Mouse (Mus musculus) C2C12 (cell line): ENCODE data around the gene Kirrel. TPM values are rescaled to one million over a fixed set of nuclear protein-coding genes. Genes with fewer than 3 reads are reported as not detected.

Source experiments
- H3K27me3 ChIP-seq: one replicate; pipeline ENCODE4 v1.6.1; 2011; ENCODE audit not compliant: control insufficient read depth, insufficient read depth, insufficient read length
- H3K36me3 ChIP-seq: one replicate; pipeline ENCODE4 v1.6.1; 2011; ENCODE audit not compliant: control insufficient read depth, insufficient read depth
- H3K4me3 ChIP-seq: one replicate; pipeline ENCODE4 v1.5.1; 2011; ENCODE audit warnings: mild to moderate bottlenecking, control low read depth; ENCODE audit not compliant: poor library complexity, insufficient read depth, severe bottlenecking
- H3K79me2 ChIP-seq: one replicate; pipeline ENCODE4 v1.6.1; 2011; ENCODE audit not compliant: control insufficient read depth, insufficient read depth
- H3K79me3 ChIP-seq: one replicate; pipeline ENCODE4 v1.6.1; 2011; ENCODE audit warnings: low read depth, control low read depth
- H3ac ChIP-seq: one replicate; pipeline ENCODE3; 2011; ENCODE audit warnings: low read depth; ENCODE audit not compliant: control insufficient read depth, insufficient read length
- CEBPB ChIP-seq: IDR thresholded peaks from one replicate; pipeline ENCODE4 v1.6.1; 2011; ENCODE audit warnings: low read depth, mild to moderate bottlenecking, control low read depth, moderate library complexity
- CTCF ChIP-seq: IDR thresholded peaks from one replicate; pipeline ENCODE4 v1.5.1; 2011; ENCODE audit not compliant: control insufficient read depth, insufficient read depth, insufficient read length
- FOSL1 ChIP-seq: IDR thresholded peaks from one replicate; pipeline ENCODE4 v1.8.0; 2011; ENCODE audit warnings: mild to moderate bottlenecking, low read length; ENCODE audit not compliant: poor library complexity, insufficient read depth, severe bottlenecking
- MAX ChIP-seq: IDR thresholded peaks from one replicate; pipeline ENCODE4 v1.6.1; 2011; ENCODE audit warnings: mild to moderate bottlenecking, control low read depth
- MYOD1 ChIP-seq: IDR thresholded peaks from one replicate; pipeline ENCODE4 v1.6.1; 2011; ENCODE audit warnings: low read depth; ENCODE audit not compliant: control insufficient read depth, insufficient read length
- MYOG ChIP-seq: IDR thresholded peaks from one replicate; pipeline ENCODE4 v1.6.1; 2011; ENCODE audit not compliant: control insufficient read depth, insufficient read length; ENCODE audit errors: extremely low read depth
- USF1 ChIP-seq: IDR thresholded peaks from one replicate; pipeline ENCODE4 v1.6.1; 2011; ENCODE audit warnings: low read depth, mild to moderate bottlenecking, control low read depth, moderate library complexity
- polyA plus RNA-seq: library from polyadenylated mRNA; unstranded; fragments of >200 nt; fragmentation: generic; extraction: Trizol; gene quantifications from one replicate; pipeline ENCODE4 v1.2.1, GENCODE M21; 2012; ENCODE audit warnings: missing spikeins

The Kirrel gene
- polyA plus RNA-seq, 1 experiment: 42.4 TPM

DNA sequence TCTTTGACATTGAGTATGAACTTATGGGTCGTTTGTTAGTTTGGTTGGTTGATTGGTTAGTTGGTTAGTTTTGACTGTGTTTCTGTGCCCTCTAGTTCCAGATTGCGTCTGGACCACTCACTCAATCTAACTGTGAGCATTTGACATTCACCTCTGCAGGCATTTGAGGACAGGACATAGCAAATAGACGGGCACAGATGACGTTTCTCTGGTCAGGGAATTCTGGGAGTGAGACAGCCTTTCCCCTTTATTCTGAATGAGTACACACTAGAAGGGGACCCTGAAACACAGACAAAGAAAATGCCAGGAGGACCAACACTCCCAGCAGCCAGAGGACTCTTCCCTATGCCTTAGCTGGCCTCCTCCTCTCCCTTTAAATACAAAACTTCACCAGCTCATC lies 2.1 kb upstream of the Kirrel start:
- Histone ChIP-seq H3K79me3 (peaks cover 25% of the 10 kb centered on the region), H3K27me3 (peaks cover 3% of the 10 kb centered on the region), H3ac (no peak overlapping the region), H3K4me3 (no peak overlapping the region), H3K36me3 (peaks cover under 1% of the 10 kb centered on the region), H3K79me2 (peaks cover 32% of the 10 kb centered on the region)
- TF ChIP-seq CTCF (no peak), MYOG (no peak), MYOD1 (no peak), MAX (no peak), FOSL1 (no peak), USF1 (no peak), CEBPB (no peak)

DNA sequence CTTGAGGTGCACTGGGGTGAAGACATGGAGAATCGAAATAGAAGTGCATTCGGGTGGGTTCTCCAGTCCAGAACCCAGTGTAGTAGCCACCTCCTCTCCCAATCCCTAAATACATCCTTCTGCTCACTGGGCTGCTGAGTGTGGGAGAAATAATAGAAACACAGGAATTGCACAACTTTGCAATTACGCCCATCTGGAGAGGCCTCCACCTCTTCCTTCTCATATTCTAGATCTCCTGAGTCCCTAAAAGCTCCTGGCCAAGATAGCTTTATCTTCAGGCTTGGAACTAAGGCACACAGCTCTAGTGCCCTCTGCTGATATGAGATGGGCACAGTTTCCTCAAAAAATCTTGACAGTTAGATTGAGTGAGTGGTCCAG lies 880 bp upstream of the Kirrel start:
- no peak overlapping the region for H3K4me3 ChIP-seq
- no peak for TF ChIP-seq MYOD1
- no peak for TF ChIP-seq MYOG
- no peak for TF ChIP-seq USF1
- peak; percentile 5 for TF ChIP-seq CTCF
- peak; percentile 71 for TF ChIP-seq CEBPB
- no peak for TF ChIP-seq MAX
- no peak overlapping the region for H3ac ChIP-seq
- H3K36me3 ChIP-seq: peaks cover 6% of the 10 kb centered on the region
- peaks cover 36% of the 10 kb centered on the region for H3K79me3 ChIP-seq
- H3K79me2 ChIP-seq: peaks cover 44% of the 10 kb centered on the region
- peaks cover 3% of the 10 kb centered on the region for H3K27me3 ChIP-seq

DNA sequence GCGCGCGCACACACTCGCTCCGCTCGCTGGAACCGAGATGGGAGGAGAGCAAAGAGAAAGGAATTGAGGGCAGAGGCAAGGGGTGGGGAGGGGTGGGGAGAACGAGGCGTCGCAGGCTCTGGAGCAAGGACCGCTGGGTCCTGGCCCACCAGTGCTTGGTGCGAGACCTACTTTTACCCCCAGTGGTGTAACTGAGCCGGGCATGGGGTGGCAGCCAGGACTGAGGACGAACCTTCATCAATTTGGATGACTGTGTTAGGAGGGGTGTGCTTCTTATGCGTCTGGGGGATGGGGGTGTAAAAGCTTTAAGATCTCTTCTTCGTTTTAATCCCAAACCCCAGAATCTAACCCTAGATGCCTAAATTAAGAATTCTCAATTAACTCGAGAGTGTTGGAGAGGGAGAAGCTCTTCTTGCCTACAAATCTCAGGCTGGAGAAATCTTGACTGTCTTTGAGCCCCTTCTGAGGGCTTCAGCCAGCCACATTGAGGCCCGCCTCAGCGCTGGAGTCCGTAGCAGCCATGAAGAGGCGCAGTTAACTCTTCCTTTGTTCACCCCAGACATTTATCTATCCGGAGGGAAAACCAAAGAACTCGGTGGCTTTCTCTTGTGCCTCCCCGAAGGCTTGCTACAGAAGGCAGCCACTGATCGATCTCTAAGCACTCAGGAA lies 356 bp upstream of the Kirrel start:
- TF ChIP-seq MYOD1: no peak
- no peak for TF ChIP-seq CTCF
- no peak for TF ChIP-seq MYOG
- TF ChIP-seq CEBPB: no peak
- H3K36me3 ChIP-seq: peaks cover 10% of the 10 kb centered on the region

DNA sequence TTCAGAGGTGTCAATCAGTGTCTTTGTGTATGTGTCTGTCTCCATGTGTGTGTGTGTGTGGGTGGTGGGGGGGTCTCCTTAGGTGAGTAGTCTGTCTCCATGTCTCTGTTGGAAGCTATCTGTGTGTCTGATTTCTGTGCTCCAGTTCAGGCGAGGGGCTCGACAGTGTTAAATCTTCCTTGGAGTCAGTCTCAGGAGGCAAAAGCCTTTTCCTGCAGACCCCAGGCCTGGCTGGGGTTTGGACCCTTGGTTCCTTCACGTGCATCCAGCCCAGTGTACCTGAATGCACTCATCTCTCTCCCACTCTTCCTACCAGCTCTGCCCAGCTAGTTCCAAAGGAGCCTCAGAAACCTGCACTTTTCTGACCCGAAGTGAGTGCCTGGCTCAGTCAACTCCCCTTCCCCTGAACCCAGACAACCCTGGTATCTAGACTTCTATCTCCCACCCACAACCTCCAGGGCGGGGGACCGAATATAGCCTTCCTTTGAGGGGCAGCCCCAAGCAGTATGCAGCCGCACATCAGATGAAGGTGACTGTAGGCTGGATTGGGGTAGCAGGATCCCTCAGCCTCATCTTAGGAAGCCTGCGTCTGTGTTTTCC lies 961 bp downstream of the Kirrel start:
- Histone ChIP-seq H3ac (peak overlapping the region; percentile 85), H3K27me3 (no peaks in the 10 kb centered on the region), H3K79me3 (peaks cover 52% of the 10 kb centered on the region), H3K79me2 (peaks cover 63% of the 10 kb centered on the region), H3K4me3 (peak overlapping the region; percentile 54), H3K36me3 (peaks cover 13% of the 10 kb centered on the region)
- TF ChIP-seq MAX: no peak
- TF ChIP-seq CEBPB: no peak
- no peak for TF ChIP-seq USF1
- TF ChIP-seq MYOD1: no peak
- no peak for TF ChIP-seq CTCF

More for the DNA sequence above, 356 bp upstream of the Kirrel start:
- peaks cover 41% of the 10 kb centered on the region for H3K79me3 ChIP-seq
- H3K27me3 ChIP-seq: peaks cover 3% of the 10 kb centered on the region
- peaks cover 50% of the 10 kb centered on the region for H3K79me2 ChIP-seq
- peak overlapping the region; percentile 54 for H3K4me3 ChIP-seq
- peak overlapping the region; percentile 85 for H3ac ChIP-seq

DNA sequence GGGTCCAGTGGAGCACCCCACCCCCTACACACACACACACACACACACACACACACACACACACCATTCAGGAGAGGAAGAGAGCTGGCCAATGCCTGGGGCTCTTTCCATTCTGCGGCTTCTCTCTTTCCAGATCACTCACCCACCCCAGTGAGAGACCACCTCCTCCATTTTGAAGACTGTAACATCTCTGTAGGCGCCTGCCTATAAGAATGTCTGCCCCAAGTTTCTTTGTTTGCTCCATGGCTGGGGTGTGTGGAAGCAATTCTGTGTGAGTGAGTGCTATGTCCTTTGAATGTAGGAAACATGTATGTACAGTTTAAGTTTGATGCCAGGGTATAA lies 1.5 kb downstream of the Kirrel start:
- TF ChIP-seq FOSL1 (no peak), CEBPB (no peak), MYOD1 (no peak), USF1 (no peak), MYOG (no peak), MAX (no peak), CTCF (no peak)
- H3ac ChIP-seq: peak overlapping the region; percentile 85
- peaks cover 58% of the 10 kb centered on the region for H3K79me3 ChIP-seq
- H3K79me2 ChIP-seq: peaks cover 68% of the 10 kb centered on the region
- no peaks in the 10 kb centered on the region for H3K27me3 ChIP-seq
- peaks cover 18% of the 10 kb centered on the region for H3K36me3 ChIP-seq
- H3K4me3 ChIP-seq: peak overlapping the region; percentile 54

DNA sequence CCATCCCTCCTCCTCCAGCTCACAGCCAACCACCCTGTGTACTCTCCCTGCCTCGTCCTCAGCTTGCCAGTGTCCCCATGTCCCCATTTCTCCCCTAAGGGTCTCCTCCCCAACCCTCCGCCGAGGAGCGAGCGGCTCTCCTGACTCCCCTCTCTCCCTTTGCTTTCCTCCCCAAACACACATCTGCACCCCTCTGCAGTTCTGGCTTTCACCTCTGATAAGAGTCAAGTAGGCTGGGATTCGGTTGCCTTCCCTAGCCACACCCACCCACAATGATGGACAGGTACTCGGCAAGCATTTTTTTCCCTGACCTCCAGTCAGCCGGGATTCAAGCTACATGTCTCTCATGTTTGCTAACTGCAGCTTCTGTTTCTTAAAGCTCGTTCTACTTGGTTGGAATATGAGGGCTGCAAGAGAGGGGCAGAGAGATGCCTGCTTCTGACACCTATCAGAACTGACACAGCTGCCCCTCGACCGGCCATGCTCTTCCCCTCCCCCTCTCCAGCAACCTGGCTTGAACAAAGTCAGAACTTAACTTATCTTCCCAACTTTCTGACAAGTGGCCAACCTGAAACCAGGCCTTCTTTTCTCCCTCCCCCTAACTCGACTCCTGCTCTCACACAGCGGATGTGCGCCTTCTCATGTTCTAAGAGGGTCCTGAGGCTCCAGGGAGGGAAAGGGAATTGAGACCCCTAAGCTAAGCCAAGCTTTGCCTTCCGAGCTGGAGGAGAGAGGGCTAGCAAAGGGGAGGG lies 2.0 kb downstream of the Kirrel start:
- H3K27me3 ChIP-seq: no peaks in the 10 kb centered on the region

More for the DNA sequence above, 2.0 kb downstream of the Kirrel start:
- Histone ChIP-seq H3K4me3 (peak overlapping the region; percentile 54), H3K79me3 (peaks cover 63% of the 10 kb centered on the region), H3K36me3 (peaks cover 23% of the 10 kb centered on the region), H3K79me2 (peaks cover 73% of the 10 kb centered on the region), H3ac (peak overlapping the region; percentile 85)
- TF ChIP-seq CTCF: no peak
- no peak for TF ChIP-seq CEBPB
- TF ChIP-seq MAX: no peak
- no peak for TF ChIP-seq MYOD1
- no peak for TF ChIP-seq FOSL1
